26 mouse cellular contexts compared by ENCODE assay signal in the genomic region with DNA sequence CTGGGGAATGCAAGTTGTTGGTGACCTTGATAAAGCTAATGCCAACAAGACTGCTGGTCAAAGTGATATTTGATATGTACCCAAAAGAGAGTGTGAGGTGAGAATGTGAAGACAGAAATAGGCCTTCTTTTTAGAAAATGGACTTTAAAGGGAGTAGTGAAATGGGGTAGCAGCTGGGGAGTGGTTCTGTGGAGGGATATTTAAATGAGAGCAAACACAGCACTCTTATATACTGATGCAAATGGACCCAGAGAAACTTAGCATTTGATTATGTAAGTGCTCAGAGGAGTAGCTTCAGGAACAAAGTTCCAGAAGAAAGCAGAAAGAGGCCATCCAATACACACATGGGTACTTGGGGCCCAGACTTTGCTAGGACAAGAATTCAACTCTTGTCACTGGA.
"Had no signal": no experiment of that assay in that cellular context is flagged by ENCODE, and none has a peak within 500 bp of the region (broad histone marks: within the 10 kb centered on the region; RNA-seq: fewer than 3 reads in every experiment).

No protein-coding gene starts in this region.

- H3K9me3 ChIP-seq: heart, embryonic 15.5 days; hindbrain, embryonic 13.5 days; hindbrain, embryonic 15.5 days; kidney, embryonic 15.5 days; limb, embryonic 15.5 days; liver, embryonic 12.5 days had no signal

- H3K27me3 ChIP-seq: heart, embryonic 13.5 days; heart, embryonic 15.5 days; hindbrain, embryonic 13.5 days; hindbrain, embryonic 15.5 days; kidney, embryonic 15.5 days; limb, embryonic 13.5 days; limb, embryonic 15.5 days; liver, embryonic 12.5 days had no signal

- H3K36me3 ChIP-seq: heart, embryonic 13.5 days; heart, embryonic 15.5 days; hindbrain, embryonic 13.5 days; hindbrain, embryonic 15.5 days; kidney, embryonic 15.5 days; limb, embryonic 13.5 days; limb, embryonic 15.5 days; liver, embryonic 12.5 days had no signal

- ATAC-seq: hindbrain, postnatal 0 days; intestine, embryonic 16.5 days; liver, embryonic 12.5 days had no signal

- H3K4me1 ChIP-seq: heart, embryonic 13.5 days; heart, embryonic 15.5 days; hindbrain, embryonic 13.5 days; hindbrain, embryonic 15.5 days; kidney, embryonic 15.5 days; limb, embryonic 13.5 days; limb, embryonic 15.5 days; liver, embryonic 12.5 days had no signal

- H3K9ac ChIP-seq: heart, embryonic 13.5 days; heart, embryonic 15.5 days; hindbrain, embryonic 13.5 days; hindbrain, embryonic 15.5 days; kidney, embryonic 15.5 days; limb, embryonic 13.5 days; limb, embryonic 15.5 days; liver, embryonic 12.5 days; liver, embryonic 14.5 days had no signal

- H3K4me3 ChIP-seq: heart, adult 2 months; heart, embryonic 13.5 days; heart, embryonic 15.5 days; hindbrain, embryonic 13.5 days; hindbrain, embryonic 15.5 days; kidney, embryonic 15.5 days; limb, embryonic 13.5 days; limb, embryonic 15.5 days; liver, embryonic 12.5 days had no signal

- DNase-seq: gastrocnemius, postnatal 14 days; gastrocnemius, postnatal 36 days; heart, adult 2 months; heart, postnatal 14 days; heart, postnatal 36 days; kidney, adult 11 months; kidney, adult 2 months; kidney, adult 9 months; kidney, postnatal 14 days; kidney, postnatal 36 days; layer of hippocampus, adult 9-11 months; layer of hippocampus, postnatal 36 days; left cerebral cortex, postnatal 4 days had no signal

- H3K27ac ChIP-seq: heart, adult 2 months; heart, embryonic 13.5 days; heart, embryonic 15.5 days; hindbrain, embryonic 13.5 days; hindbrain, embryonic 15.5 days; hindbrain, postnatal 0 days; kidney, embryonic 15.5 days; kidney, postnatal 0 days; limb, embryonic 13.5 days; limb, embryonic 15.5 days; liver, embryonic 12.5 days; liver, embryonic 14.5 days had no signal

- H3K4me2 ChIP-seq: heart, embryonic 11.5 days; heart, embryonic 13.5 days; heart, embryonic 15.5 days; hindbrain, embryonic 13.5 days; hindbrain, embryonic 15.5 days; kidney, embryonic 15.5 days; limb, embryonic 13.5 days; limb, embryonic 15.5 days; liver, embryonic 12.5 days had no signal
